Mouse (Mus musculus) cerebellum, postnatal 10 days (tissue): ENCODE results near the gene Gucy2c.
A peak's percentile ranks its signal among the peaks of the same experiment; 100 is the strongest.

Experiments used
- DNase-seq, 2 experiments: peaks; one replicate each; pipeline ENCODE4 v3.0.0; 2021; ENCODE audit warnings: mixed read lengths in 2 of 2

Gucy2c gene

GRCm38 (mm10) chr6:136781377-136781986, at the start of gene Gucy2c:
TSS of gene Gucy2c (minus strand) at chr6:136781765.
- no peak for DNase-seq

DNA sequence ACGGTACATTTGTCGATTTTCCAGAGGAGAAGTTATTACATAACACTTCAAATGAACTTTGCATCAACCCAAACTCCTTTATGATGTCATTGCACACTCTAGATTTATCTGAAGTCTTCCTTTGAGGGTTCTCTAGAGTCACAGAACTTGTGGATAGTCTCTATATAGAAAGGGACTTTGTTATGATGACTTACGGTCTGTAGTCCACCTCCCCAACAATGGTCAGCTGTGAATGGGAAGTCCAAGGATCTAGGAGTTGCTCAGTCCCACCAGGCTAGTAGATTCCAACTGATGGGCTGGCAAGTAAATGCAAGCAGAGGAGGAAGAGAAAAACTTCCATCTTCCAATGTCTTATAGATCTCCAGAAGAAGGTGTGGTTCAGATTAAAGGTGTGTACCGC, 47.1 kb upstream of the Gucy2c start:
- DNase-seq, result peak in 1 of 2 experiments; percentile 33

GRCm38 (mm10) chr6:136827881-136828561, 46.5 kb upstream of the Gucy2c start, which contains the start of gene Wbp11:
TSS of gene Wbp11 (minus strand) at chr6:136828233.
- peak; percentile 98 for DNase-seq

GRCm38 (mm10) chr6:136827516-136827880, 45.9 kb upstream of the Gucy2c start, which contains the start of gene BC049715:
TSS of gene BC049715 (plus strand) at chr6:136827626.
- DNase-seq, result no peak

DNA sequence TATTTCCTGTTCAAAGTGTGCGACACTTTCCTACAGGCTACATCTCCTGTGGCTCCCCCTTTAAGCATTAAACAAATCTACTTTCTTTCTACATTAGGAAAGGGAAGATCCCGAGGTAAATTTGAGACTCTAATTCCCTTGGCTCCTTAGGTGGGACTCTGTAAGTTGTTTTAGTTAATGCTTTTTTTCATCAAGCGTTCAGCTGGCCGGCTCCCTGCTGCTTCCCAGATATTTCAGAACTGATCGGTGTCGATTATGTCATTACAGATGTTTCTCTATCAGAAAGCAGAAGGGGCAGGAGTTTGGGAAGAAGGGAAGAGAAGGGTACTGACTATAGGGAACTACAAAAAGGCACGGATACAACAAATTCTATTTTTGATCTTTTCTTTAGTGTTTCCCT, 45.6 kb upstream of the Gucy2c start:
- peak in 1 of 2 experiments; percentile 27 for DNase-seq

DNA sequence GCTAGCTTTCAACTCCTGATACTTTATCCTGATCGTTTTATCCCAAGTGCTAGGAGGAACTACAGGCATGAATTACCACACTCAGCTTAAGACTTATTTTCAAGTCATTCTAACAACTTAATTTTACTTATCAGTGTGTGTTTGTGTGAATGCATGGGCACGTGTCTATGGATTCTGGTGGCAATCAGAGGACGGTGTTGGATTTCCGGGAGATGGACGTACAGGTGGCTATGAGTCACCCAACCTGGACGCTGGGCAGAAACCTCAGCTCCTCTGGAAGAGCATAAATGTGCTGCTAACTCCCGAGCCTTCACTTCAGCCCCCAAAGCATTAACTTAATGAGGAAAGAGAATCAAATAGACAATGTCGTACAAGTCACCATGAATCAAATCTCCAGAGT, 43.4 kb upstream of the Gucy2c start:
- DNase-seq, result no peak

GRCm38 (mm10) chr6:136821086-136821485, 39.5 kb upstream of the Gucy2c start:
- no peak for DNase-seq

GRCm38 (mm10) chr6:136820381-136820780, 38.8 kb upstream of the Gucy2c start:
- no peak for DNase-seq

DNA sequence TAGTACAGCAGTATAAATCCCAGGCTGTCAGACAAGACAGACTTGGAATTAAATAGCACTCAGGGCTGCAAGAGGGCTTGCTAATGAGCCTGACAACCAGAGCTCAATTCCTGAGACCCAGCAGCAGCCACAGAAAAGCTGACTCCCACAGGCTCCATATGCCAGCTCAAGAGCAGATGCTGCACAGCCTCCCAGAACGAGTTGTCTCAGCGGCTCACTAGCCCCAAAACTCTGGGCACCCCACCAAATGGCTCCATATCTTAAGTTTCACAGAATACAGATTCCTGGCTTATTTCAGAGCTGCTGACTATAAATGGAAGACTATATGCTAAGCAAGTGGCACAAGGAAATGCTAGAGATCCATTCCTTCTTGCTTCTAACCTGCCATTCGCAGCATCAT, 36.0 kb upstream of the Gucy2c start:
- DNase-seq, result no peak

- DNase-seq, result no peak
Measured at GRCm38 (mm10) chr6:136816826-136817225, 35.3 kb upstream of the Gucy2c start.

GRCm38 (mm10) chr6:136815381-136815780, 33.8 kb upstream of the Gucy2c start:
- no peak for DNase-seq

- peak in 1 of 2 experiments; percentile 26 for DNase-seq
Measured at GRCm38 (mm10) chr6:136813117-136813516, 31.6 kb upstream of the Gucy2c start.

GRCm38 (mm10) chr6:136811196-136811595, 29.6 kb upstream of the Gucy2c start:
- DNase-seq, result no peak

DNA sequence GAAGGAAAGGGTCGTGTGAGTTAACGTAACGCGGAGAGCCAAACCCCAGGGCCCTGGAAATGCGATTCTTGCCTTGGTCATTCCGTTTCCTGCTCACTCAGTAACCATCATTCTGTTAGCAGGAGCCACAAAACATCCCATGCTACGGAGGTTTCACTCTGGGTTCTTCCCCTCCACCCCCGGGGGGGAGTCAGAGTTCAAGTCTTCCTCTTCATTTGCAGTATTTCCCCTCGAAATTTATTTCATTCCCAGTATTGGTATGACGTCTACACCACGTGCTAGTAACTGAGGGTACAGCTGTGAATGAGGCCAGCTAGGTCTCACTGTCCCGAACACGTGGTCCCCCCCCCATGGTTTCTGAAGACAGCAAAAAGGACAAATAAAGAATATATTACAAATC, 28.1 kb upstream of the Gucy2c start:
- DNase-seq, result no peak

DNA sequence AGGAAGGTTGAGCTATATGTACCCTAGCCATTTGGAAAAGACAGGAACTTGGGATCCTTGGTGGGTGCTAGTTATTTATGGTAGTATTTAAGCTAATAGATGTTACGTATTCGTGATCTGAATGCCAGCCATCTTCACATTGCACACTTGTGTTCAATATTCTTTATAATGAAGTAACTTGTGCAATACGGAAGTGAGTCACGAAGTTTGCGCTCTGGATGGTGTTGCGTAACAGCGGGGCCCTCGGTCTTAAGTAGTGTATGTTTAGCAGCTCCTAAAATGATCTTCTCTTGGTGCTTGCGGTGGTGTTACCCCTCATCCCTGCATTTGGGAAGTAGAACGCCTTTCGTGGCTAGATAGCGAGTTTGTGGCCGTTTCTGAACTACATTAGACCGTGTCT, 27.5 kb upstream of the Gucy2c start:
- DNase-seq, result no peak

GRCm38 (mm10) chr6:136808631-136809046, 27.1 kb upstream of the Gucy2c start:
- peak in 1 of 2 experiments; percentile 53 for DNase-seq

DNA sequence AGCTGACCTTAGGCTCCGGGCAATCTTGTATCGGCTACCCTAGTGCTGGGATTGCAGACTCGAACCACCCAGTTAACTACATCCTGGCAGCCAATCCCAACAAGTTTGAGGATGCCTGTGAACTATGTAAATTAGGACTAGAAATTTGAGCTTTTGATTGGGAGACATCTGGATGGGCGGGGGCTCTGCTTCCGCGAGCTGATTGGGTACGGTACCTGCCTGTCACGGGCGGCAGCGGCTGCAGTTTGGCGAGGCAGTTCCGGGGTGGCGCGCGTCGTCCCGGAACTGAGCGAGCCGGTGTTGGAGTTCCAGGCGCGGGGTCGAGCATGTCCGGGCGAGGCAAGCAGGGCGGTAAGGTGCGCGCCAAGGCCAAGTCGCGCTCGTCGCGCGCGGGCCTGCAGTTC, 26.5 kb upstream of the Gucy2c start, which contains the start of gene H2afj:
Gene H2afj (plus strand): TSS at position 231 of the 404 bp plus-strand sequence.
- DNase-seq, result peak; percentile 99

DNA sequence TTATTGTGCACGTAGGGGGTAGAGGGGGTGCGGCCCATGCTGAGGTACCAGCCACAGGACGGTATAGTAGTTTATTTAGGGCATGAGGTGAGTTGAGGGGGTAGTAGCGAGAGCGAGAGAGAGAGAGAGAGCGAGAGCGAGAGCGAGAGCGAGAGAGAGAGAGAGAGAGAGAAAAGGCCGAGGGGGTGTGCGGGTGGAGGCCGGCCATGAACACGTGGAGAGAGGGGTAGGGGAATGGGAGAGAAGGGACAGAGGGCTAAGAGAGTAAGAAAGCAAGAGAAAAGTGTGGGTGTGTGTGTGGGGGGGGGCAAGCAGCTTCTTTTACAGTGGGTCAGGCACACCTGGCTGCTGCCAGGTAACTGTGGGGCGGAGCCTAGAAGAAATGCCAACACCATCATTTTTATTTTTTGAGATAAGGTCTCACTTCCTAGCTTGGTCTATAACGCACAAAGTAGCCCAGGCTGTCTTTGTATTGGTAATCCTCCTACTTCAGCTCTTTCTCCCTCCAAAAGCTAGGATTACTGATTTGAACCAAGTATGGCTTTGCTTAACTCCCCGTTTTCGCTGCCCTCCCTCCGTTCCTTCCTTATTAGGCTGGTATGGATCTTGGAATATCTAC, 25.9 kb upstream of the Gucy2c start:
- DNase-seq, result no peak

GRCm38 (mm10) chr6:136806819-136807218, 25.3 kb upstream of the Gucy2c start:
- no peak for DNase-seq

DNA sequence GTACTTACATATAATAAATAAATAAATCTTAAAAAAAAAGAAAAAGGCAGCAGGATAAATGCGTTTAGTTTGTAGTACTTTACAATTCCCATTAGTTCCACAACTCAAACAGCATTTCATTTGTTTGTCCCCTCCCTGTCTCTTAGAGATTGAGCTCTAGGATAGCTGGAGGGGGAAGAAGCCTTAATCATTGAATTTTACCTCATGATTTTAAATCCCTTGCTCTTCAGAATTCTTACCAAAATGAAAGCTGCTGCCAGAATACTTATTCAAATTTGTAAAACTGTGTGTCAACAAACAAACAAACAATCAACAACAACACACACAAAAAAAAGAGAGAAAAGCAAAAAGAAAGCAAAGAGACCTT, 23.8 kb upstream of the Gucy2c start:
- DNase-seq, result no peak

- DNase-seq, result no peak
Measured at GRCm38 (mm10) chr6:136804705-136805408, 23.3 kb upstream of the Gucy2c start.

DNA sequence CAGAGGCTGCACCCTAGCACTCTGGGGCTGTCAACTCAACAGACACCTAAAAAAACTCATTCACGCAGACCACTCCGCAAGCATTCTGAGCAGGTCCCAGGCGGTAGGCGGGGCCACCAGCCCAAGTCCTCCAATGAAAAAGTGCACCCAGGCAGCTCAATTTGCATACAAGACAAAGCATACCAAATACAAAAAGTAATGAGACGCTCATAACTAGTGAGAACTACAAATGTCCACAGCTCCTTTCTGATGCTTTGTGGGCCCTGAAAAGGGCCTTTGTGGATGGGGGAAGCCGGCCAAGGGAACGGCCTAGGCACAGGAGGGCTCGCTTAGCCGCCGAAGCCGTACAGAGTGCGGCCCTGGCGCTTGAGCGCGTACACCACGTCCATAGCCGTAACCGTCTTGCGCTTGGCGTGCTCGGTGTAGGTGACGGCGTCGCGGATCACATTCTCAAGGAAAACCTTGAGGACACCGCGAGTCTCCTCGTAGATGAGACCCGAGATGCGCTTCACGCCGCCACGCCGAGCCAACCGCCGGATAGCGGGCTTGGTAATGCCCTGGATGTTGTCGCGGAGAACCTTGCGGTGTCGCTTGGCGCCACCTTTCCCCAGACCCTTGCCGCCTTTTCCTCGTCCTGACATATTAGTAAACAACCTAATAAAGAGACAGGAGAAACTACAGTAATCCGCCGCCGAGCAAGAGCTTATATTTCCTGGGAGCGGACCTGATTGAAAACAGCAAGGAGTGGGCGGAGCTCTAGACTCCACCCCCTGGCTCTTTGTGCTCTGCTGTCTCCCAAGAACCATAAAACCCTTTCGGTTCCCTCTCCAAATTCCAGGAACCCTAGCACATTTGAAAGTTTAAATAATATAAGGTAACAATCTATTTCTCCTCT, 22.4 kb upstream of the Gucy2c start, which contains the start of gene Hist4h4:
Gene Hist4h4 (minus strand): TSS at position 677 of the 895 bp plus-strand sequence.
- peak; percentile 98 to 99 for DNase-seq
